Mouse (Mus musculus) small intestine, adult 2 months (tissue): ENCODE measurements around the gene Alkbh4. TPM values are rescaled to one million over a fixed set of nuclear protein-coding genes. Genes with fewer than 3 reads are reported as not detected.
A peak's percentile ranks its signal among the peaks of the same experiment; 100 is the strongest.

ENCODE experiments used
- H3K27ac ChIP-seq: fragments of 200-500 bp; 2 replicates; pipeline ENCODE4 v1.5.1; 2012; ENCODE audit warnings: low read depth, low read length, control low read depth, inconsistent platforms; ENCODE audit not compliant: insufficient read depth
- H3K27me3 ChIP-seq: fragments of 200-500 bp; 2 replicates; pipeline ENCODE4 v1.6.1; 2012; ENCODE audit warnings: mild to moderate bottlenecking, moderate library complexity, low read length, inconsistent platforms; ENCODE audit not compliant: control insufficient read depth, insufficient read depth
- H3K36me3 ChIP-seq: fragments of 200-500 bp; 2 replicates; pipeline ENCODE4 v1.6.1; 2012; ENCODE audit warnings: mild to moderate bottlenecking, low read length, control low read depth, inconsistent platforms; ENCODE audit not compliant: control insufficient read depth, insufficient read depth
- H3K4me1 ChIP-seq: fragments of 200-500 bp; 2 replicates; pipeline ENCODE4 v1.6.1; 2012; ENCODE audit warnings: low read length, inconsistent platforms, mixed read lengths; ENCODE audit not compliant: control insufficient read depth, insufficient read depth, insufficient read length
- H3K4me3 ChIP-seq: fragments of 200-500 bp; 2 replicates; pipeline ENCODE4 v1.5.1; 2012; ENCODE audit warnings: low read depth, mild to moderate bottlenecking, control low read depth, inconsistent platforms, low read length, moderate library complexity
- CTCF ChIP-seq: fragments of 200-500 bp; IDR thresholded peaks from 2 replicates; pipeline ENCODE4 v1.5.1; 2012; ENCODE audit warnings: low read depth, mild to moderate bottlenecking, control low read depth, inconsistent platforms, low read length, moderate library complexity, mixed read lengths; ENCODE audit not compliant: insufficient replicate concordance, insufficient read length; ENCODE audit errors: extremely low read depth
- POLR2A ChIP-seq: fragments of 200-500 bp; IDR thresholded peaks from 2 replicates; pipeline ENCODE4 v1.6.1; 2012; ENCODE audit warnings: low read depth, mild to moderate bottlenecking, control low read depth, inconsistent platforms, low read length, moderate library complexity
- WGBS: fragments of 180-500 bp; shearing (Covaris S2); methylation state at CpG from one replicate; pipeline ENCODE4 v1.1.7; 2018; 5-methylcytosine and 5-hydroxymethylcytosine counted together
- polyA plus RNA-seq: library from polyadenylated mRNA; depleted of rRNA; stranded (reverse); fragments of >200 nt; gene quantifications from 2 replicates; pipeline ENCODE4 v1.2.3, GENCODE M21; 2012

The Alkbh4 gene
- polyA plus RNA-seq, 1 experiment, result 25.3 TPM

GRCm38 (mm10) chr5:136171363-136172341, 35.7 kb downstream of the Alkbh4 start:
- WGBS, result 6% methylated on average over 17 of the region's 17 CpGs
- H3K4me1 ChIP-seq, result peaks cover 27% of the 10 kb centered on the region; the same call in 1 of the 2 replicates
- peak; percentile 16; the same call in 1 of the 2 replicates for TF ChIP-seq POLR2A
- no peak for TF ChIP-seq CTCF
- H3K27me3 ChIP-seq, result no peaks in the 10 kb centered on the region
- H3K4me3 ChIP-seq, result peak overlapping the region; percentile 75
- peak overlapping the region; percentile 97 for H3K27ac ChIP-seq
- H3K36me3 ChIP-seq, result no peaks in the 10 kb centered on the region

GRCm38 (mm10) chr5:136172939-136173338, 37.0 kb downstream of the Alkbh4 start:
- H3K27ac ChIP-seq, result peak overlapping the region; percentile 97
- H3K27me3 ChIP-seq, result no peaks in the 10 kb centered on the region
- WGBS, result 40% methylated on average over 9 of the region's 9 CpGs
- peaks cover 27% of the 10 kb centered on the region; the same call in 1 of the 2 replicates for H3K4me1 ChIP-seq
- peaks cover 1% of the 10 kb centered on the region; the same call in 1 of the 2 replicates for H3K36me3 ChIP-seq
- TF ChIP-seq POLR2A (no peak), CTCF (no peak)
- H3K4me3 ChIP-seq, result no peak overlapping the region

GRCm38 (mm10) chr5:136173606-136174463, 37.9 kb downstream of the Alkbh4 start:
- TF ChIP-seq CTCF, result no peak
- 0 out of 2 replicates have a peak, but pooled peaks have one; percentile 26 for TF ChIP-seq POLR2A
- 9% methylated on average over 9 of the region's 9 CpGs for WGBS
- peak overlapping the region; percentile 22 for H3K4me3 ChIP-seq
- peaks cover 27% of the 10 kb centered on the region; the same call in 1 of the 2 replicates for H3K4me1 ChIP-seq
- peak overlapping the region; percentile 97 for H3K27ac ChIP-seq
- peaks cover 6% of the 10 kb centered on the region; the same call in 1 of the 2 replicates for H3K36me3 ChIP-seq
- H3K27me3 ChIP-seq, result no peaks in the 10 kb centered on the region

GRCm38 (mm10) chr5:136179594-136179993, 43.6 kb downstream of the Alkbh4 start:
- Histone ChIP-seq H3K4me1 (no peaks in the 10 kb centered on the region), H3K27ac (no peak overlapping the region), H3K27me3 (no peaks in the 10 kb centered on the region), H3K36me3 (peaks cover 30% of the 10 kb centered on the region), H3K4me3 (no peak overlapping the region)
- WGBS, result 85% methylated on average over 5 of the region's 5 CpGs
- no peak for TF ChIP-seq CTCF
- TF ChIP-seq POLR2A, result no peak

GRCm38 (mm10) chr5:136181197-136181596, 45.3 kb downstream of the Alkbh4 start:
- no peaks in the 10 kb centered on the region for H3K27me3 ChIP-seq
- no peaks in the 10 kb centered on the region for H3K4me1 ChIP-seq

GRCm38 (mm10) chr5:136182049-136182448, 46.1 kb downstream of the Alkbh4 start:
- 92% methylated on average over 6 of the region's 6 CpGs for WGBS
- no peak overlapping the region for H3K4me3 ChIP-seq
- H3K36me3 ChIP-seq, result peaks cover 30% of the 10 kb centered on the region
- TF ChIP-seq CTCF (no peak), POLR2A (no peak)
- H3K4me1 ChIP-seq, result no peaks in the 10 kb centered on the region
- no peaks in the 10 kb centered on the region for H3K27me3 ChIP-seq
- H3K27ac ChIP-seq, result no peak overlapping the region

More at GRCm38 (mm10) chr5:136181197-136181596, 45.3 kb downstream of the Alkbh4 start:
- Histone ChIP-seq H3K27ac (no peak overlapping the region), H3K36me3 (peaks cover 30% of the 10 kb centered on the region), H3K4me3 (no peak overlapping the region)
- WGBS, result 91% methylated on average over 6 of the region's 6 CpGs
- TF ChIP-seq CTCF (no peak), POLR2A (no peak)
